Mouse (Mus musculus) megakaryocyte, embryonic 14.5 days (primary cell): Measurements from ENCODE around the gene Tom1. TPM values are rescaled to one million over a fixed set of nuclear protein-coding genes. Genes with fewer than 3 reads are reported as not detected.
A peak's percentile ranks its signal among the peaks of the same experiment; 100 is the strongest.

ENCODE experiments used
- H3K27me3 ChIP-seq: replicated peaks from 2 replicates; pipeline ENCODE3; 2012; ENCODE audit warnings: inconsistent platforms
- H3K36me3 ChIP-seq: replicated peaks from 2 replicates; pipeline ENCODE3; 2012; ENCODE audit warnings: low read length, inconsistent platforms, mixed read lengths
- H3K4me1 ChIP-seq: 2 replicates; pipeline ENCODE4 v1.6.1; 2012; ENCODE audit warnings: inconsistent platforms
- H3K4me3 ChIP-seq: replicated peaks from 2 replicates; pipeline ENCODE3; 2012; ENCODE audit warnings: moderate library complexity, mild to moderate bottlenecking, inconsistent platforms
- H3K9me3 ChIP-seq: 2 replicates; pipeline ENCODE4 v1.6.1; 2012; ENCODE audit warnings: inconsistent platforms
- FLI1 ChIP-seq: IDR thresholded peaks from 2 replicates; pipeline ENCODE4 v1.6.1; 2012; ENCODE audit warnings: low read length, inconsistent platforms, mixed read lengths
- GATA1 ChIP-seq: IDR thresholded peaks from 3 replicates; pipeline ENCODE4 v1.6.1; 2012; ENCODE audit warnings: mixed read lengths, low read length, inconsistent platforms, borderline replicate concordance
- polyA plus RNA-seq: library from polyadenylated mRNA; stranded (reverse); fragments of >175 nt; gene quantifications from 2 replicates; pipeline ENCODE4 v1.2.3, GENCODE M21; 2012; ENCODE audit warnings: low replicate concordance; ENCODE audit not compliant: insufficient read depth

Gene Tom1
- 36.8 and 115 TPM in 2 replicates for polyA plus RNA-seq

GRCm38 (mm10) chr8:75033511-75034243, at the start of gene Tom1:
Gene Tom1, plus strand, starts transcription at chr8:75033705.
- H3K27me3 ChIP-seq = no peaks in the 10 kb centered on the region

GRCm38 (mm10) chr8:74987436-74987835, 46.1 kb upstream of the Tom1 start:
- Histone ChIP-seq H3K4me1 (peaks cover 6% of the 10 kb centered on the region), H3K27me3 (peaks cover 9% of the 10 kb centered on the region), H3K9me3 (0 out of 2 replicates have a peak, but pooled peaks cover 8% of the 10 kb centered on the region), H3K4me3 (no peak overlapping the region), H3K36me3 (no peaks in the 10 kb centered on the region)
- TF ChIP-seq GATA1 = no peak
- no peak for TF ChIP-seq FLI1

More at GRCm38 (mm10) chr8:75033511-75034243, at the start of gene Tom1:
- TF ChIP-seq FLI1 (no peak), GATA1 (no peak)
- H3K4me3 ChIP-seq = peak within 1 kb of the TSS; percentile 97
- H3K4me1 ChIP-seq = peaks cover 61% of the 10 kb centered on the region
- no peaks in the 10 kb centered on the region for H3K9me3 ChIP-seq
- peaks cover 66% of the 10 kb centered on the region for H3K36me3 ChIP-seq

GRCm38 (mm10) chr8:74990021-74990420, 43.5 kb upstream of the Tom1 start:
- Histone ChIP-seq H3K36me3 (no peaks in the 10 kb centered on the region), H3K9me3 (no peaks in the 10 kb centered on the region), H3K4me1 (peaks cover 12% of the 10 kb centered on the region), H3K4me3 (no peak overlapping the region), H3K27me3 (peaks cover 9% of the 10 kb centered on the region)
- TF ChIP-seq GATA1 = no peak
- no peak for TF ChIP-seq FLI1

GRCm38 (mm10) chr8:74993081-74993474, 40.4 kb upstream of the Tom1 start, which contains the start of gene Hmgxb4:
Gene Hmgxb4, plus strand, starts transcription at chr8:74993356.
- TF ChIP-seq GATA1 (no peak), FLI1 (no peak)
- no peaks in the 10 kb centered on the region for H3K9me3 ChIP-seq
- H3K4me3 ChIP-seq = peak within 1 kb of the TSS; percentile 94
- peaks cover 9% of the 10 kb centered on the region for H3K4me1 ChIP-seq
- peaks cover 5% of the 10 kb centered on the region for H3K36me3 ChIP-seq
- H3K27me3 ChIP-seq = peaks cover 9% of the 10 kb centered on the region

GRCm38 (mm10) chr8:74993475-74994451, 39.7 kb upstream of the Tom1 start:
- Histone ChIP-seq H3K4me1 (peaks cover 11% of the 10 kb centered on the region), H3K27me3 (peaks cover 9% of the 10 kb centered on the region), H3K9me3 (no peaks in the 10 kb centered on the region), H3K4me3 (peak overlapping the region; percentile 94), H3K36me3 (peaks cover 11% of the 10 kb centered on the region)
- TF ChIP-seq FLI1 (no peak), GATA1 (no peak)

- Histone ChIP-seq H3K27me3 (peaks cover 5% of the 10 kb centered on the region), H3K36me3 (peaks cover 19% of the 10 kb centered on the region), H3K4me3 (peak overlapping the region; percentile 94), H3K9me3 (no peaks in the 10 kb centered on the region), H3K4me1 (peaks cover 11% of the 10 kb centered on the region)
- no peak for TF ChIP-seq GATA1
- TF ChIP-seq FLI1 = no peak
These were observed 39.0 kb upstream of the Tom1 start for GRCm38 (mm10) chr8:74994540-74994939.

GRCm38 (mm10) chr8:75000431-75000830, 33.1 kb upstream of the Tom1 start:
- Histone ChIP-seq H3K9me3 (no peaks in the 10 kb centered on the region), H3K4me1 (peaks cover 6% of the 10 kb centered on the region; the same call in 1 of the 2 replicates), H3K36me3 (peaks cover 64% of the 10 kb centered on the region), H3K27me3 (no peaks in the 10 kb centered on the region), H3K4me3 (no peak overlapping the region)
- TF ChIP-seq FLI1 = no peak
- TF ChIP-seq GATA1 = no peak

GRCm38 (mm10) chr8:75008826-75009225, 24.7 kb upstream of the Tom1 start:
- TF ChIP-seq GATA1 (no peak), FLI1 (no peak)
- Histone ChIP-seq H3K4me3 (no peak overlapping the region), H3K27me3 (no peaks in the 10 kb centered on the region), H3K36me3 (peaks cover 62% of the 10 kb centered on the region), H3K9me3 (no peaks in the 10 kb centered on the region), H3K4me1 (peaks cover 11% of the 10 kb centered on the region)

- peak overlapping the region; percentile 71 for H3K4me3 ChIP-seq
- H3K4me1 ChIP-seq = peaks cover 49% of the 10 kb centered on the region
- TF ChIP-seq GATA1 (no peak), FLI1 (no peak)
- H3K9me3 ChIP-seq = no peaks in the 10 kb centered on the region
- H3K36me3 ChIP-seq = peaks cover 54% of the 10 kb centered on the region
- H3K27me3 ChIP-seq = no peaks in the 10 kb centered on the region
These were observed 19.9 kb upstream of the Tom1 start for GRCm38 (mm10) chr8:75013557-75013956.
